Comparison of ENCODE assay signal across 10 mouse cellular contexts in the genomic region with DNA sequence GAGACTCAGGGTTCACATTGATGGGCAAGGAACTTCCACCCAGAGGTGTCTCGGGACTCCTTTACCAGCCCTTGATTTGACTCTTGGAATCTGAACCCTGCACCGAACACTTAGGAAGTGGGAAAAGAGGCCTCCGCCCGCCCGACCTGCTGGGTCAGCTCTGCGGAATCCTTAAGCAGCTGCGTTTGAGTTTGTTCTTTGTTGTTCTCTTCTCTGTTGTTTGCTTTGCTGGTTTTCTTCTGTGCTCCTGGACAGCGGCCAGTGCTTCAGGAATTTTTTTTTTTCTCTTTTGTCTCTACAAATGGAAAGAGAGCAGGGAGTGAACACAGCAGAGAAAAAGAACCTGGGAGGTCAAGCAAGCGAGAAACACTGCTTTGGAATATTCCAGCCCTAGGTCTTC. TPM values are rescaled to one million over a fixed set of nuclear protein-coding genes. Genes with fewer than 3 reads are reported as not detected.
DNase-seq lines count a peak whose midpoint lies in the region; ATAC-seq and TF ChIP-seq lines count a peak whose summit lies in the region.
"Had no signal": no experiment of that assay in that cellular context is flagged by ENCODE, and none has a peak within 500 bp of the region (broad histone marks: within the 10 kb centered on the region; RNA-seq: fewer than 3 reads in every experiment).

No protein-coding gene starts in this region.

- peak; percentile 48 for DNase-seq in heart, adult 11 months
- DNase-seq in heart, adult 18-20 months: no peak
- DNase-seq in retina, postnatal 1 day: peak; percentile 60
- DNase-seq in retina, embryonic 14.5 days (ENCODE audit: low spot score): no peak
- peak; percentile 47 for DNase-seq in limb, embryonic 14.5 days (ENCODE audit: low spot score)
- DNase-seq in gastrocnemius, adult 18-20 months (ENCODE audit: low spot score): no peak

- H3K9ac ChIP-seq in limb, embryonic 14.5 days (ENCODE audit: low read depth, low read length, severe bottlenecking): no peak overlapping the region
- no peak overlapping the region for H3K9ac ChIP-seq in stomach, embryonic 16.5 days (ENCODE audit: low read length)

- 60% methylated on average over 9 of the region's 9 CpGs for WGBS in limb, embryonic 14.5 days
- WGBS in stomach, embryonic 16.5 days: 33% methylated on average over 9 of the region's 9 CpGs

- H3K4me3 ChIP-seq in limb, embryonic 14.5 days (replicated peaks; ENCODE audit: low read length): no peak overlapping the region
- H3K4me3 ChIP-seq in stomach, embryonic 16.5 days (replicated peaks; ENCODE audit: low read length): no peak overlapping the region
- H3K4me3 ChIP-seq: left cerebral cortex, adult 2 months had no signal

- no peak overlapping the region for H3K4me2 ChIP-seq in limb, embryonic 14.5 days (replicated peaks; ENCODE audit: low read depth, low read length, severe bottlenecking)
- no peak overlapping the region for H3K4me2 ChIP-seq in stomach, embryonic 16.5 days (ENCODE audit: low read depth, low read length)

- H3K27ac ChIP-seq in limb, embryonic 14.5 days (replicated peaks; ENCODE audit: low read depth, low read length): peak overlapping the region; percentile 61
- peak overlapping the region; percentile 49; the same call in 1 of the 2 replicates for H3K27ac ChIP-seq in stomach, embryonic 16.5 days (ENCODE audit: low read length)
- H3K27ac ChIP-seq: left cerebral cortex, adult 2 months had no signal

- peaks cover 4% of the 10 kb centered on the region; the same call in 1 of the 2 replicates for H3K9me3 ChIP-seq in limb, embryonic 14.5 days (ENCODE audit: control insufficient read depth, low read length)
- H3K9me3 ChIP-seq in stomach, embryonic 16.5 days (replicated peaks; ENCODE audit: control insufficient read depth, low read length): 0 out of 2 replicates have a peak, but pooled peaks cover 5% of the 10 kb centered on the region

- no peaks in the 10 kb centered on the region for H3K36me3 ChIP-seq in limb, embryonic 14.5 days (ENCODE audit: control insufficient read depth, insufficient read depth, low read length)
- no peaks in the 10 kb centered on the region for H3K36me3 ChIP-seq in stomach, embryonic 16.5 days (ENCODE audit: control insufficient read depth, insufficient read depth, low read length)

- H3K4me1 ChIP-seq in limb, embryonic 14.5 days (ENCODE audit: control insufficient read depth, insufficient read depth, low read length): peaks cover 18% of the 10 kb centered on the region; the same call in 1 of the 2 replicates
- H3K4me1 ChIP-seq in stomach, embryonic 16.5 days (ENCODE audit: control insufficient read depth, insufficient read depth, low read length): peaks cover 15% of the 10 kb centered on the region; the same call in 1 of the 2 replicates

- peak; percentile 45 for ATAC-seq in limb, embryonic 14.5 days (ENCODE audit: low FRiP score, low read depth)
- ATAC-seq in stomach, embryonic 16.5 days (ENCODE audit: insufficient read depth, low FRiP score): no peak
- no peak for ATAC-seq in megakaryocyte progenitor cell, adult 5-6 weeks (replicated peaks; ENCODE audit: poor library complexity)

- TF ChIP-seq POLR2A in limb, embryonic 14.5 days (IDR thresholded peaks at IDR 0.05; ENCODE audit: borderline replicate concordance, extremely low read depth, insufficient read depth, insufficient read length): no peak

- no peaks in the 10 kb centered on the region for H3K27me3 ChIP-seq in limb, embryonic 14.5 days (ENCODE audit: control insufficient read depth, insufficient read depth, low read length)
- no peaks in the 10 kb centered on the region for H3K27me3 ChIP-seq in stomach, embryonic 16.5 days (ENCODE audit: control insufficient read depth, insufficient read depth, low read length)

RNA-seq across cellular contexts. Expression of gene Habp2, which starts 55.1 kb away (rescaled TPM):
- not detected for total RNA-seq in heart, adult 18-20 months (2021)
- 0.63 TPM in 1 of 2 replicates, not detected in the other for polyA plus RNA-seq in limb, embryonic 14.5 days (2012; rRNA removed)
- 0.10 TPM in 1 of 2 replicates, not detected in the other for polyA plus RNA-seq in limb, embryonic 14.5 days (2014; fragmentation: Nextera tagmentation; extraction: Ambion mirVana)
- 34.5 and 41.5 TPM in 2 replicates for polyA plus RNA-seq in stomach, embryonic 16.5 days (2015; fragmentation: Nextera tagmentation; extraction: Ambion mirVana)
- not detected in 2 replicates for total RNA-seq in megakaryocyte progenitor cell, adult 5-6 weeks (2015)
- not detected in 2 replicates for total RNA-seq in megakaryocyte progenitor cell, adult 5-6 weeks (2017)
- total RNA-seq in gastrocnemius, adult 18-20 months (2021): not detected
- total RNA-seq: heart, adult 8-10 months; left cerebral cortex, adult 2 months had no signal

Comparison
In these comparisons a context has a peak if more than half of its experiments do, and no peak if none do; other contexts are left out.
1. DNase-seq: peak in heart, adult 11 months (single experiment), retina, postnatal 1 day (single experiment) and limb, embryonic 14.5 days (single experiment); none in heart, adult 18-20 months (0 of 2), retina, embryonic 14.5 days (single experiment) and gastrocnemius, adult 18-20 months (single experiment).